Mouse (Mus musculus) brain, adult 2 months (tissue): ENCODE data around the gene Heg1.

Experiments used
- DNase-seq: peaks from one replicate; pipeline ENCODE4 v3.0.0; 2011; ENCODE audit warnings: low read depth, low spot score

Heg1 gene

GRCm38 (mm10) chr16:33705258-33705657, 21.1 kb downstream of the Heg1 start:
- no peak for DNase-seq

- peak; percentile 85 for DNase-seq
Observed at GRCm38 (mm10) chr16:33706111-33706890, 22.1 kb downstream of the Heg1 start.

DNA sequence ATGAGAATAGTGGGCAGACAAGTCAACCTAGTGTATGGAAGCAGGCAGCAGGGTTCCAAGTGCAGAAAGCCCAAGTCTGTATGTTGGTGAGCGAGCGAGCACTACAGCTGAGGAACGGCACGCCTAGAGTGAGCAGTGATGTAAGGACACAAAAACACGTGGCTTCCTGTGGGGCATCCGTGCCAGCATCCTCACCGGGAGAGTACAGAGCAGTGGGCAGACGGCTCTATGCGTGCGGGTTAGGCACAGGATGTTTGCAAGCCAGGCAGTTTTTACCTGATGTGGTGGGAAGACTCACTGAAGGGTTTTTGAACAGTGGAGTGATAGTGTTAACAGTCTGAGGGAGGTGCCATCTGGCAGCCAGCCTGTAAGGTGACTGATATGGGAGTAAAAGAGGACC, 23.9 kb downstream of the Heg1 start:
- DNase-seq = peak; percentile 59

GRCm38 (mm10) chr16:33708585-33709397, 24.6 kb downstream of the Heg1 start:
- no peak for DNase-seq

GRCm38 (mm10) chr16:33714271-33714670, 30.1 kb downstream of the Heg1 start:
- DNase-seq = no peak

GRCm38 (mm10) chr16:33723241-33723640, 39.1 kb downstream of the Heg1 start:
- DNase-seq = no peak

DNA sequence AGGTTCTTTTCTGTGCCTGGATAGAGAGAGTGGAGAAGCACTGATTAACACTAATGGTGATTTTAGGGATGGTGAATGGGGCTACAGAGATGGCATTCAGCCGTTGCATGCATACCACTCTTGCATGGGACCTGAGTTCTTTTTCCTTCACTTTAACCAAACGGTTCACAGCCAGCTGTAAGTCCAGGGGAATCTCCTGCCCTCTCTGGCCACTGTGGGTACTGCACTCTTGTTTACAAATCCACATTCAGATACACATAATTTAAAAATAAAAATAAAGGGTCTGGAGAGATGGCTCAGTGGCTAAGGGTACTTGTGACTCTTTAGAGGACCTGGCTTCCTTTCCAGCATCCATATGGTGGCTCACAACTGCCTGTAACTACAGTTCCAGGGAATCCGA, 39.8 kb downstream of the Heg1 start:
- DNase-seq = no peak

DNA sequence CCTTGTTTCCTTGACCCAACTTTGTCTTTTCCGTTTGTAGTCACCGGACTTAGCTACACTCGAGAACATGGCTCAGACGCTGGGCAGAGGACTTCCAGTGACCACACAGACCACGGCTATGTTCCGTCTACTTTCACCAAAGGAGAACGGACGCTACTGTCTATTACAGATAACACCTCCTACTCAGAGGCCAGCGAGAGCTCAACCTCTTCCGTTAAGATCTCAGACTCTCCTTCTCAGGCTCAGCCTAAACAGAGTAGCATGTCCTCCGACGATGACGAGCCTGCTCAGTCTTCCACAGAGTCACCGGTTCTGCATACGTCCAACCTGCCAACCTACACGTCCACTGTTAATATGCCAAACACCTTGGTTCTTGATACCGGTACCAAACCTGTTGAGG, 42.1 kb downstream of the Heg1 start:
- no peak for DNase-seq

DNA sequence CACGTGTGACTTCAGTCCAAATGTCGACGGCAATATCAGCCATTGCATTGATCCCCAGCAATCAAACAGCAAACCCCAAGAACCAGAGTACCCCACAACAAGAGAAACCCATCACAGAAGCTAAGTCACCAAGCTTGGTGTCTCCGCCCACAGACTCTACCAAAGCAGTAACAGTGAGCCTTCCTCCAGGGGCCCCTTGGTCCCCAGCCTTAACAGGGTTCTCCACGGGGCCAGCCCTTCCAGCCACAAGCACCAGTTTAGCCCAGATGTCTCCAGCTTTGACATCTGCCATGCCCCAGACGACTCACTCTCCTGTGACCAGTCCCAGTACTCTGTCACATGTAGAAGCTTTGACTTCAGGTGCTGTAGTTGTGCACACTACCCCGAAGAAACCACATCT, 42.7 kb downstream of the Heg1 start:
- DNase-seq = no peak

GRCm38 (mm10) chr16:33728427-33728826, 44.3 kb downstream of the Heg1 start:
- peak; percentile 59 for DNase-seq

- DNase-seq = no peak
Observed at GRCm38 (mm10) chr16:33731291-33731690, 47.1 kb downstream of the Heg1 start.

- DNase-seq = no peak
Observed at GRCm38 (mm10) chr16:33732237-33732749, 48.1 kb downstream of the Heg1 start.

DNA sequence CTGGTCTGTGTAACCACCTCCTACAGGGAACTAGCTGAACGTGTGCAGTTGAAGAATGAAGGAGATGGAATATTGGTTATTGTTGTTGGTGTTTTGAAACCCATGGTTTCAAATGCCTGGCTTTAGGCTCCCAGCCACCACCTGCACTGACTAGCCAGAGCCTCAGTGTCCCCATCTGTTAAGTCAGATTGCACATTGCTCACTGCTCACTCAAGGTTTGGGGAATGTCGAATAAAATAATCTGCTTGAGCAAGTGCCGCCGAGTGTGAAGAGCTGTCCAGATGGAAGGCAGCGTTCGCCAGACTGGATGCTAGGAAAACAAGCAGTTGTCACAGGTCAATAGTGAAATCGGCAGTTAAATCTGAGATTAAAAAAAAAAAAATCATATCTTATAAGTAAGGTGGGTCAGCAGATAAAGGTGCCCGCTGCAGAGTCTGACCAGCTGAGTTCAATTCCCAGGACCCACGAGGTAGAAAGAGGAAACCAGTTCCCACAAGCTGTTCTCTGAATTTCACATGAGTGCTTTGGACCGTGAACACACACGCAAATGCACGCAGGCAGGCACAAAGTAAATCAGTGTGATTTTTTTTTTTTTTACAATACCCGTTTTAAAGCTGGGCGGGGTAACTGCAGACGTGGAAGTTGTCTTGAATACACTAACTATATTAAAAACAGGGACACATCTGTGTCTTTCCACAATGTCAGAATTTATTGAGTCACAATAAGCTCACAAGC, 48.8 kb downstream of the Heg1 start:
- peak; percentile 79 for DNase-seq

DNA sequence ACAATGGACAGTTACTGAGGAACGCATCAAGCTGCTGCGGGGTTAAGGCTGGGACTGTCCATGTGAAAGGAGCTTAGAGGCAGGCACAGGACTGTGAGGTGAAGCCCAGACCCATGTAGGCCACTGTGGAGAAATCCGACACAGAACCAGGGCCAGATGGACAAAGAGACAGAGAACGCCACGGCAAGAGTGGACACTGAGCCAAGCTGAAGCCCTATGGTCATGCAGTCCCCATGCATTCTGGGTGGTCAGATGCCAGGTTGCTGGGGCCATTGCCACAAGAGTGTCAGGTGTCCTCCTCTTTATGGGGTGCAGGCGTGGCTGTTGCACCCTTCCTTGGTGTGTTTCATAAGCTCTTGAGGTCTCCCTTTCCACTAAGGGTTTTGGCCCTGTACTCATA, 49.7 kb downstream of the Heg1 start:
- DNase-seq = peak; percentile 67

GRCm38 (mm10) chr16:33734545-33734944, 50.4 kb downstream of the Heg1 start:
- DNase-seq = peak; percentile 80

GRCm38 (mm10) chr16:33735238-33735637, 51.1 kb downstream of the Heg1 start:
- no peak for DNase-seq

GRCm38 (mm10) chr16:33735791-33736190, 51.6 kb downstream of the Heg1 start:
- peak; percentile 74 for DNase-seq

DNA sequence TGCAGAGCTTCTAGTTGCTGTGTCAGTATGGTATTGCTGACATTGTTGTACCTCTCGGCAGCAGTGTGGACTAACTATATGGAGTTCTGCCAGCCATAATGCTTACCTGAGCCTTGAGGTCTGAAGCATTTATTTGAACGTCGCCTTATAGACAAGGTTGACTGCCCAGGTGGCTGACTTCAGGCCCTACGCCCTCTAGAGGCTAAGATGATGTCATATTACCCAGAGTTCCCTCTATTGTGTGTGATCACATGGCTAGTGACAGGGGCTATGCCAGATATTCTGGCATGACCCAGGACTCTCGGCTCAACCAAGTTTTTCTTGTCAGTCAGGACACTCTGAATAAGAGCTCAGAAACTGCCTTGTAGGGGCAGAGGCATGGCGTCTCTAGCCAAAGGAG, 52.6 kb downstream of the Heg1 start:
- DNase-seq = no peak

DNA sequence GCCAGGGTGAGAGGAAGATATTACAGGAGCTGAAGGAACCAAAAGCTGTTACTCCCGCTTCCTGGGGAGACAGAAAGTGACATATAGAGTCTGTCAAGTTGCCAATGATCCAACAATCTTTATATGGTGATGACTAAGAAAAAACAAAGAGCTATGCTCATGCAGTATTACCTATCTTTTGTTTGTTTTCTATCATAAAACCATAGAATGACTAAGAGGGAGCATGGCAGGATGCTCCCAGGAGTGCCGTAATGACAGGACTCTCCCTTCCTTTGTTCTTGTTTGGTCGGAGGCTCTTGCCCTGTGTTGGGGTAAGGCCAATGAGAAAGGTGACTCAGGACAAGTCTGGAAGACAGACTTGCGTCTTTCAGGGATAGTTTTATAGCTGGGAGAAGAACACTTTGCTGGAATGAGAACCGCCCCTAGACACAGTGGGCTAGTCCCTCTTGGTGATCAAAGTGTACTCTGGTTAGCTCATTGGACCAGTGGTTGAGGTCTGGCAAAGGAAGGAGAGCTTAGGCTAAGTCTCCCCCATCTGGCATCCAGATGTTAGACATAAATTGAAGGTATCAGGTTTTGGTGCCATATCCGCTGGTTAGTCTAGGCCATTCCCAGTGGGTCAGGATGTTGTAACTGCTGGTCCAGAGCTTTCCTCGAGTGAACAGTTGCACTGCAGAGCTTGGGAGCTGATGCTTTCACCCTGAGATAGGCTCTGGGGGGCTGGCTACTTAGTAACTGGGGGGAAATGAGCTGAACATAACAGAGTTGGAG, 55.0 kb downstream of the Heg1 start:
- no peak for DNase-seq

DNA sequence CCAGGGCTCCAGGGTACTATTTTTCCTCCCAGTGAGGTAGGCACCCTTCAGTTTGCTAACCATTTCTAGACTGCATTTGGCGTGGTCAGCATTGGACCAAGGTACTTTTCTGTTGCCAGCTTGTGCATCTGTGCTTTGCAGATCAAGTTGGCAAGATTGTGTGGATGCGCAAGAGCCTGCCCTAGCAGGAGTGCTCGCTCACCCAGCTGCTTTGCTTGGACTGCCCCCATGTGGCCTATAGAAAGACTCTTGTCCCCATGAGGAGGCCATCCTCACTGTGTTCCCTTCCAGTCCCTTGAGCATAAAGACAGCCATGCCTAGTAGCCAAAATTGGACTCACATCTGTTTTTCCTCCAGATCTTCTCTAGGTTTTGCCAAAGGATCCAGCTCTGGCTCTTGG, 55.6 kb downstream of the Heg1 start:
- peak; percentile 98 for DNase-seq

DNA sequence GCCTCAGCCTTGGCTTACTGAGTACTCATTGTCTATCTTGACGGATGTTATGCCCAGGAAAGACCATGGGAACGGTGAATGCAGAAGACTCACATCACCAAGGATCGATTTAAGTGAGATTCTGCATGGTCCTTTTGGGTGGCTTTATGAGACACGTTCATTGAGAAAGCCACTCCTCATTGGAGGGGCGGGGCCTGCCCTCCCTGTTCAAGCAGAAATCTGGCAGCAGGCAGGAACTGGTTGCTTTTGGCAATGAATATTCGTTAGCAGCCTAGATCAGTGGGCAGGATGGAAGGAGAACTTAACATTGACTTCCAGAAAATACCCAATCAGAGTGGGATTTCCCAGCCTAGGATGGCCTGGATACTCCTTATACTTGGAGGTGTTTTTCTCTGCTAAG, 56.2 kb downstream of the Heg1 start:
- no peak for DNase-seq
